Mouse (Mus musculus) olfactory bulb, adult 2 months (tissue): ENCODE measurements around the gene C3ar1. TPM values are rescaled to one million over a fixed set of nuclear protein-coding genes. Genes with fewer than 3 reads are reported as not detected.

Source experiments
- H3K27ac ChIP-seq: fragments of 200-500 bp; 2 replicates; pipeline ENCODE4 v1.5.1; 2012; ENCODE audit warnings: low read depth, low read length; ENCODE audit not compliant: insufficient read depth
- H3K4me1 ChIP-seq: fragments of 200-500 bp; 2 replicates; pipeline ENCODE4 v1.6.1; 2012; ENCODE audit warnings: low read length; ENCODE audit not compliant: control insufficient read depth, insufficient read depth
- H3K4me3 ChIP-seq: fragments of 200-500 bp; 2 replicates; pipeline ENCODE4 v1.5.1; 2012; ENCODE audit warnings: mild to moderate bottlenecking, low read depth, low read length, moderate library complexity; ENCODE audit not compliant: insufficient read depth
- CTCF ChIP-seq: fragments of 200-500 bp; IDR thresholded peaks from 2 replicates; pipeline ENCODE4 v1.5.1; 2012; ENCODE audit warnings: low read depth, mild to moderate bottlenecking, low read length, moderate library complexity; ENCODE audit not compliant: insufficient read depth
- POLR2A ChIP-seq: fragments of 200-500 bp; IDR thresholded peaks from 2 replicates; pipeline ENCODE4 v1.6.1; 2012; ENCODE audit warnings: mild to moderate bottlenecking, low read depth, low read length, moderate library complexity; ENCODE audit not compliant: insufficient read depth
- WGBS: fragments of 180-500 bp; shearing (Covaris S2); methylation state at CpG from one replicate; pipeline ENCODE4 v1.1.7; 2018; 5-methylcytosine and 5-hydroxymethylcytosine counted together
- polyA plus RNA-seq: library from polyadenylated mRNA; stranded (reverse); fragments of >200 nt; gene quantifications from 2 replicates; pipeline ENCODE4 v1.2.4, GENCODE M21; 2012; ENCODE audit warnings: low replicate concordance; ENCODE audit not compliant: missing spikeins, insufficient read depth, insufficient read length

C3ar1 gene
- polyA plus RNA-seq, 1 experiment = not detected

DNA sequence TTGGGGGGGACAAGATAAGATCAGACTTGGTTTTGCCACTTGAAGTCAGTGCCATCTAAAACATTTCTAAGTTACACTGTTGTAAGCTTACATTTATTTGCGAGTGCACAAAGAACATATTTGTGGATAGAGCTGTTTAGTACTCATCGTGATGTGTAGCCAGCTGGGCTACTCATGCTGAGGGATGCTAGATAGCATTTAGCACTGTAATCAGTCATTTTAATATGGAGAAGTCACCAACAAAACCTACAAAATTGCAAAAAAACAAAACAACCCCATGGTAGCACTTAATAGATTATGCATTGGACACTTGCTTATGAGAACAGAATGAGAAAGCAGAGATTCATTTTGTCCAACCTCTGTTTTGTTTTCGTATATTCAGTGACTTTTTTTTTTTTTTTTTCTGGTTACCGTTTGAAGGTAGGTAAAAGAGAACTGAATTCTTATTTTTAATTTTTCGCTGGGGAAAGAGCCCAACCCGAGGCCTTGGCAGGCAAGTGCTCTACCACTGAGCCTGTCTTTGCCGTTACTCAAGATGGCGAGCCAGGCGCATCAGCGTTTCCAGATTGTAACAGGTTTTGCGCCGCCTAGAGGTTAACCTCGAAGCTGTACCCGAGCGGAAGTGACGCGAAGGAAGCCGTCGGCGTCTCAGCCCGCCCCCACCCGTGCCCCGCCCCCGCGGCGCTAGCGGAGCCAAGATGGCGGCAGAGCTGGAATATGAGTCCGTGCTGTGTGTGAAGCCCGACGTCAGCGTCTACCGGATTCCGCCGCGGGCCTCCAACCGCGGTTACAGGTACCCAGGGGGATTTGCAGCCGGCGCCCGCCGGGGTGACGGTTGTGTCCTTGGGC is 18.1 kb upstream of the C3ar1 start, which contains the start of gene Necap1:
TSS of gene Necap1 (plus strand) at position 604 of the 849 bp plus-strand sequence.
- H3K4me1 ChIP-seq = peaks cover 4% of the 10 kb centered on the region
- peak within 1 kb of the TSS; percentile 28 for H3K27ac ChIP-seq
- peak within 1 kb of the TSS; percentile 92 for H3K4me3 ChIP-seq
- TF ChIP-seq CTCF = peak; percentile 72
- peak; percentile 88 for TF ChIP-seq POLR2A
- 5% methylated on average over 43 of the region's 43 CpGs for WGBS

DNA sequence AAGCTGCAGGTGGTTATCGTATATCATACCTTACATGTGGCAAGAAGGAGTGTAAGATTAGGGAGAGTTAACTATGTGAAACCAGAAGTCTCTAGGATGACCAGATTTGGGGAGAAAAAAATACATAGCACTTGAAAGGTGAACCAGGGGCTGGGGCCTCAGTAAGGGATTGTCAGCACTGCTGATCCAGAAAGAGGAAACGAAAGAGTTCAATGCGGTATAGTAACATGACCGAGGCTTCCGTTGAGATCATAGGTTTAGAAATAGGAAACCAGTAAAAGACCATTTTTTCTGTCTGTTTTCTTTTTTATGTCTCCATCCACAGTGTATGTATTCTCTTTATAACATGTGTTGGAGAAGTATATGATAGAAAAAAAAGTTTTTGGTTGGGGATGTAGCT is 16.8 kb upstream of the C3ar1 start:
- no peak overlapping the region for H3K4me3 ChIP-seq
- 94% methylated on average over 5 of the region's 5 CpGs for WGBS
- no peak overlapping the region for H3K27ac ChIP-seq
- TF ChIP-seq POLR2A = no peak
- TF ChIP-seq CTCF = no peak
- no peaks in the 10 kb centered on the region for H3K4me1 ChIP-seq

DNA sequence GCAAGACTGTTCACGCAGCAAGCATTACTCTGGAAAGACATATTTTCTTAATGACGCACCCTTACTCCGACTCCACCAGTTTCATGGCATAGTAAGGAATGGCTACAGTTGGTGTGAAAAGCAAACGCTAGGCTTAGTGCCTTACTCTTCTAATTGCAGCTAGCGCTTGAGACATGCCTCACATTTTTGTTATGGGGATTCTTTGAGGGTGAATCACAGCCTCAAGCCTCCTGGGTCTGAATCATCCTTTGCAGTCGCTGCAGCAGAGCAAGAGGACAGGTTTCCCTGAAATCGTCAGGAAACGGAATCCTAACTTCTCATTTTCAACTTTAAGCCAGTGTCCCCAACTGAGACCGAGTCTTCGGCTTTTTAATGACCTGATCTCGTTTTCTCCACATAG is 13.9 kb upstream of the C3ar1 start:
- Histone ChIP-seq H3K27ac (no peak overlapping the region), H3K4me3 (no peak overlapping the region), H3K4me1 (no peaks in the 10 kb centered on the region)
- no peak for TF ChIP-seq POLR2A
- no peak for TF ChIP-seq CTCF
- WGBS = 53% methylated on average over 11 of the region's 11 CpGs

DNA sequence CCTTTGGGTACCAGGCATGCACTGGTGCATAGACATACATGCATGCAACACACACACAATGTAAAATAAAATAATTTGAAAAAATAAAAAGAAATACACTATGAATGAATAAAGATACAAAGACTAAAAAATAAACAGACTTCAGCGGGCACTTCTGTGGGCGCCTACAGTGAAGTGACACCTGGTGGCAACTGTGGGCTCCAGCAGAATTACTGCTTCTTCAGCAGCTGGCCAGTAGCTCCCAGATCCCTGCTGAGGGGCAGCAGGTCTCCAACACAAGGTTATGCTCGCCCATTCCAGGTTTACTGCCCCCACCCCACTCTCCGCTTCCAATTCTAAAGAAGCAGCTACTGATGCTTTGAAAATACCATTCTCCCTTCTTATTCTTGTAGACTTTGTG is 12.0 kb upstream of the C3ar1 start:
- TF ChIP-seq POLR2A (no peak), CTCF (no peak)
- H3K4me1 ChIP-seq = no peaks in the 10 kb centered on the region
- no peak overlapping the region for H3K4me3 ChIP-seq
- no peak overlapping the region for H3K27ac ChIP-seq
- 72% methylated on average over 4 of the region's 4 CpGs for WGBS

DNA sequence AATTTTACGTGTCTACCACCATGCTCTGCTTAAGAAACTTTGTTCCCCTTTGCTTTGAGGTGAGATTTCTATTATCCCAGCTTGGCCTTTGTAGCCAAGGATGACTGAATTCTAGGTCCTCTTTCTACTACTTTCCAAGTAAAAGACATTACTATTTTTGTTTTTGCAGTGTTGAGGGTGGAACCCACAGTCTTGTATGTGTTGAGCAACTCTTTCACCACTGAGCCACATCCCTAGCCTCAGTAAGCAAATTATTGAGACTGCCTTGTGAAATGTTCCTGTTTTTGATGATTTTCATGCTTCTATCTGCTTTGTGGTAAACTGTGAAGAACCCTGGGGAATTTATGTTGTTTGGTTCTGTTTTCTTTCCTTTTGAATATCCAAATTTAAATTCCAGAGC is 6.9 kb upstream of the C3ar1 start:
- TF ChIP-seq POLR2A (no peak), CTCF (no peak)
- Histone ChIP-seq H3K4me3 (no peak overlapping the region), H3K4me1 (no peaks in the 10 kb centered on the region), H3K27ac (no peak overlapping the region)
- 86% methylated on average over 1 of the region's 1 CpGs for WGBS

DNA sequence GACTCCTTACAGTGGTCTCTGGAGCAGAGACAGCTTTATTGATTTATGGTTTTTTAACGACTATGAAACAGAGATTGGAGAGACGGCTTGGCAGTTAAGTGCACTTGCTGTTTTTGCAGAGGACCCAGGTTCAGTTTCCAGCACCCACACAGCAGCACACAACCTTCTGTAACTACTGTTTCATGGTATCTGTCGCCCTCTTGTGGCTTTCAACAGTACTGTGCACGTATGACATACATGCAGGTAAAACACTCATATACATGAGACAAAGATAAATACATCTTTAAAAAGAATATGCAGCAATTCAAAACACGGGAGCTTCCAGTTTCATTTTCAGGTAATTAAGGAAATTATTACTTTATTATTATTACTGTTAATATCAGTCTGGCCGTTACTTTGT is 6.5 kb upstream of the C3ar1 start:
- H3K4me3 ChIP-seq = no peak overlapping the region
- 82% methylated on average over 6 of the region's 6 CpGs for WGBS
- no peaks in the 10 kb centered on the region for H3K4me1 ChIP-seq
- no peak overlapping the region for H3K27ac ChIP-seq
- TF ChIP-seq POLR2A (no peak), CTCF (no peak)

DNA sequence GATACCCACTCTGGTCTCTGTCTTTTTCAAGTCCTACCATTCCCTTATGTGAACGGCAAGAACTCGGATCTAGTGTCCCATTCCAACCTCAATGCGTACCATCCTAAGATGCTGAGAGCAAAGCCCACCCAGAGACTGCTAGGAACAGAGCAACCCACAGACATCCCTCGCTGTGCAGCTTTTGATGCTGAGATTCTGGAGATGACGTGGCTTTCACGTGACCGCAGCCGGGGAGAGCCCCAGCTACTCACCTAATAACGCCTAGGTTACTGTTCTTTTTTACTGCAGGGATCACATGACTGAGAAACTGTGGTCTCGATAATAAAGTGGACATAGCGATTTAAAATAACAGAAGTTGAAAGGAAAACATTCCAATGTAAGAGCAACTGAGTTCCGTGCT is 1.4 kb downstream of the C3ar1 start:
- no peak for TF ChIP-seq CTCF
- no peak for TF ChIP-seq POLR2A
- Histone ChIP-seq H3K27ac (no peak overlapping the region), H3K4me3 (no peak overlapping the region), H3K4me1 (no peaks in the 10 kb centered on the region)
- WGBS = 78% methylated on average over 12 of the region's 12 CpGs

DNA sequence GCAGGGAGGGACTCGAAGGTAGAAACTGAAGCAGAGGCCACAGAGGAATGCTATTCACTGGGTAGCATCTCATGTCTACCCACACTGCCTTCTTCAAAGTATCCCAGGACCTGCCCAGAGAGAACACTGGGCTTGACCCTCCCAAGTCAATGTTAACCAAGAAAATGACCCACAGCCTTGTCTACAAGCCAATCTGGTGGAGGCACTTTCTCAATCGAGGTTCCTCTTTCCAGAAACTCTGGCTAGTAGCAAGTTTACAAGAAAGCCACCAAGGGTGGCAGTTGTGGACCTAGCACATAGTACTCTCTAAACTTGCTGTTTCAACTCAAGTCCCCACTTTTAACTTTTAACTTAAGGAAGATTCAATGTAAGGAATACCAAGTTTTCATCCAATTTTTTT is 3.3 kb downstream of the C3ar1 start:
- H3K27ac ChIP-seq = no peak overlapping the region
- WGBS = 72% methylated on average over 2 of the region's 2 CpGs
- TF ChIP-seq POLR2A (no peak), CTCF (no peak)
- H3K4me3 ChIP-seq = no peak overlapping the region
- no peaks in the 10 kb centered on the region for H3K4me1 ChIP-seq

DNA sequence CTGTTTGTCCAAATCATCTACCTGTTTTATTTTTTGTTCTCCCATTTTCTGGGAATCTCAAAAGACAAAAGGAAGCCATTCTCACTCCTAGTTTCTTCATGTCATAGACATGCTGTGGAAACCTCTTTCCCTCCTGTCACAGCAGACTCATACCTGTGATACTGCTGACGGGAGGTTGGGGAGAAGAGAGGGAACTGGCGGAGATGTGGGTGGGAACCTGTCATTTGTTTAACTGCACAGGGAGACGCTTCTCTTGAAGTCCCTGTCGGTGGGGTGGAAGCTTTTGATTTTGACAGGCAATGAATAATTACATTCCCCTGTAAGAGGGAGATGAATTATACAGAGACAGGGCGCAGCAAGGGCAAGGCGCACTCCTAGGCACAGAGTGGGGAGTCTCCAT is 12.2 kb downstream of the C3ar1 start:
- Histone ChIP-seq H3K4me1 (no peaks in the 10 kb centered on the region), H3K27ac (no peak overlapping the region), H3K4me3 (no peak overlapping the region)
- 81% methylated on average over 6 of the region's 6 CpGs for WGBS
- no peak for TF ChIP-seq CTCF
- TF ChIP-seq POLR2A = no peak
